Mouse (Mus musculus): ENCODE measurements around the gene Gm28042. TPM values are rescaled to one million over a fixed set of nuclear protein-coding genes. Genes with fewer than 3 reads are reported as not detected.

Gene Gm28042
- polyA plus RNA-seq, 1 experiment from 2014 or later, result 3.1 TPM

DNA sequence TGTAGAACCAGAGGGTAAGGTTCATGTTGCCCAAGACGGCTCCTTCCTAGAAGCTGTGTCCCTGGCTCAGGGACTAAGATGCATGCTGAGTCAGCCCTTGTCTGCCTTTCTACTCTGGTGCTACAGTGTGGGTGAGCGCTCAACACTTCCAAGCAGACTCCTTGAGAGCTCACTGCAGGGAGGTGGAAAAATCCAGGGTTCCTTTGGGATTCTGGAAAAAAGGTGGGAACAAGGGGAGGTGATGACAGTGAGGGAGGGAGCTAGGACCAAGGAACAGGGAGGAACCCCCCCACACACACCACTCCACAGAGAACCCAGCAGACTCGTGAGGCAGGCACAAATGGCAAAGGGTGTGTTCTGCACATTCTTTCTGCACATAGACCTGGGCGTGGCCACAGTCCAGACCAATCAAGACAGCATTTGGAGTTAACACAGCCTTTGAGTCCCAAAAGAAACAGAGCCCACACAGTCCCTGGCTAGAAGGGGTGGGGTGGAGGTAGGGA is 16.9 kb downstream of the Gm28042 start:
- 43% methylated on average over 4 of the region's 4 CpGs for WGBS
- 0 out of 2 replicates have a peak overlapping the region, but pooled peaks have one; percentile 10 for H3K27ac ChIP-seq (ENCODE audit: low read length)
- peaks cover 20% of the 10 kb centered on the region for H3K36me3 ChIP-seq (ENCODE audit: control insufficient read depth, insufficient read depth, low read length)
- no peak overlapping the region for H3K4me3 ChIP-seq (ENCODE audit: low read depth, low read length)
- no peaks in the 10 kb centered on the region for H3K9me3 ChIP-seq (ENCODE audit: control insufficient read depth, low read depth, low read length)
- H3K27me3 ChIP-seq (ENCODE audit: control insufficient read depth, insufficient read depth, low read length), result no peaks in the 10 kb centered on the region
- H3K4me2 ChIP-seq (replicated peaks; ENCODE audit: low read depth, low read length), result no peak overlapping the region
- ATAC-seq (ENCODE audit: insufficient number of reproducible peaks, insufficient read depth, low FRiP score, low read depth), result peak; percentile 73
- H3K9ac ChIP-seq (replicated peaks; ENCODE audit: low read depth, low read length), result no peak overlapping the region
- peaks cover 12% of the 10 kb centered on the region; the same call in 1 of the 2 replicates for H3K4me1 ChIP-seq (ENCODE audit: control insufficient read depth, insufficient read depth, low read length)

DNA sequence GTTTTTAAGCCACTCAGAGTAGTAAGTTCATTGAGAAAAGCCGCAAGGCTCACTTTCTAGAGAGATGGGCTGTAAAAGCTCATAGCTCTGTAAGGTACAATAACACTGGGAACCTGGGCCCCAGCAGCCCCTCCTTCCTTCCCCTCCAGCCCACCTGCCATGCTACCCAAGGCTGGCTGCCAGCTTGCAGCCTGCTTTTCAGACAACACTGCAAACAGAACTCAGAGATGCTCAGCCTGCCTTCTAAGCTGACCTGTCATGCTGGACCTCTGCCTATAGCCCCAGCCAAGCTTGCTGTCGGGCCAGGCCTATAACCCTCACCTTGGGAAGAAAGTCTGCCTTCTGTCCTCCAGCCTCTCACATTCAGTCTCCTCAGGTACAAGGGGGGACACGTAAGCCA is 17.4 kb downstream of the Gm28042 start:
- Histone ChIP-seq H3K9ac (replicated peaks; ENCODE audit: low read depth, low read length) (no peak overlapping the region), H3K9me3 (ENCODE audit: control insufficient read depth, low read depth, low read length) (no peaks in the 10 kb centered on the region), H3K4me2 (replicated peaks; ENCODE audit: low read depth, low read length) (no peak overlapping the region), H3K4me1 (ENCODE audit: control insufficient read depth, insufficient read depth, low read length) (peaks cover 12% of the 10 kb centered on the region; the same call in 1 of the 2 replicates), H3K27ac (ENCODE audit: low read length) (peak overlapping the region; percentile 39; the same call in 1 of the 2 replicates), H3K4me3 (ENCODE audit: low read depth, low read length) (no peak overlapping the region), H3K36me3 (ENCODE audit: control insufficient read depth, insufficient read depth, low read length) (peaks cover 17% of the 10 kb centered on the region), H3K27me3 (ENCODE audit: control insufficient read depth, insufficient read depth, low read length) (no peaks in the 10 kb centered on the region)
- 69% methylated on average over 3 of the region's 3 CpGs for WGBS
- ATAC-seq (ENCODE audit: insufficient number of reproducible peaks, insufficient read depth, low FRiP score, low read depth), result no peak

DNA sequence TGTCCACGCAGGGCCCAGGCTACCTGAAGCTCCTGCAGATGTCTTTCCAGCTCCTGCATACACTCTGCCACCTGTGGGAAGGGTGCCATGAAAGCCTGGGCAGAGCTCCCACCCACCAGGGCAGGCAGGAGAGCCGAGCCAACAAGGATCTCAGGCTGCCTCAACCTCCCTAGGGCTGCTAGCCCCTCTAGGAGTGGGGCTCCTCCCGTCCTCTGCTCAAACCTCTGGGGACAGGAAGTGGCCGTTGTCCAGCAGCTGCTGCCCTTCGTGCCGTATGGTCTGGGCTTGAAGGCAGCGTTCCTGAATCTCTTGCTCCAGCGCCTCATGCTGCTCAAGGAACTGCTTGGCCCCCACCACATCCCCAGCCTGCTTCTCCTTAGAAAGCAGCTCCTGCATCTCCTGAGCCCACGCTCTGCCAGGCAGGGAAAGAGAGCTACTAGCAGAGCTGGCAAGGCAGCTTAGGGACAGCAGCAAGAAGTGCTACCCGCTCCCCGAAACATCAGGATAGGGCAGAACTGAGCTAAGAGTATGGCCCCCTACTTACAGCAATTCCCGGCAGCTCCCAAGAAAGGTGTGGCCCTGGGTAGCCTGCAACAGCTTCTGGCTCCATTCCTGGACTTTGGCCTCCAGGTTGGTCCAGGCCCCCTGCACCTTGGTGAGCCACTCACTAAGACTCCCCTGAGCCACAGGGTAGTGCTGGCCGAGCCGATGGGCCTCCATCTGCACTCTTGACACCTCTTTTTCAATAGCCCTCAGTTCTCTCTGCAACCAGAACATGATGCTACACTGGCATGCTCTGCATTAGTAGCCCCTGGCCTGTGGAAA is 19.4 kb downstream of the Gm28042 start:
- Histone ChIP-seq H3K27me3 (ENCODE audit: control insufficient read depth, insufficient read depth, low read length) (no peaks in the 10 kb centered on the region), H3K9me3 (ENCODE audit: control insufficient read depth, low read depth, low read length) (no peaks in the 10 kb centered on the region), H3K36me3 (ENCODE audit: control insufficient read depth, insufficient read depth, low read length) (peaks cover 4% of the 10 kb centered on the region; the same call in 1 of the 2 replicates), H3K9ac (replicated peaks; ENCODE audit: low read depth, low read length) (no peak overlapping the region), H3K4me2 (replicated peaks; ENCODE audit: low read depth, low read length) (no peak overlapping the region), H3K27ac (ENCODE audit: low read length) (no peak overlapping the region), H3K4me1 (ENCODE audit: control insufficient read depth, insufficient read depth, low read length) (peaks cover 12% of the 10 kb centered on the region; the same call in 1 of the 2 replicates), H3K4me3 (ENCODE audit: low read depth, low read length) (no peak overlapping the region)
- 66% methylated on average over 14 of the region's 14 CpGs for WGBS
- 0 out of 2 replicates have a peak, but pooled peaks have one; percentile 34 for ATAC-seq (ENCODE audit: insufficient number of reproducible peaks, insufficient read depth, low FRiP score, low read depth)

DNA sequence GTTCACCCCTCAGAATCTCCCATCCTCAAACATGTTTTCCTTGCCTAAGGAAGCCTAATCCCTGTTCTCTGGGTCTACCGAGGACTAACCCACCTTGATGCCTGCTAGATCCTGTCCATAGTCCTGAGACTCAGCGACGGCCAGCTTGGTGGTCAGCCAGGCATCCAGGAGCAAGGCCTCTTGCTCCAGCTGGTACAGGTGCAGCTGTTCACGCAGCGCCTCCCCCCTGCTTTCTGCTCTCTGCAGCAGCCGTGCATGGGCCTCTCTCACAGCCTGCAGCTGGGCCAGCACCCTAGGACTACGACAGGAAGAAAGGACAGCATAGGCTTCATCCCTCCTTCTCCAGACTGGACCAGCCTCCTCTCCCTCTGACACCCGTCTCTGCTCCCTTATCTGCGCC is 20.9 kb downstream of the Gm28042 start:
- 75% methylated on average over 9 of the region's 9 CpGs for WGBS
- no peak for ATAC-seq (ENCODE audit: insufficient number of reproducible peaks, insufficient read depth, low FRiP score, low read depth)
- no peak overlapping the region for H3K4me2 ChIP-seq (replicated peaks; ENCODE audit: low read depth, low read length)

DNA sequence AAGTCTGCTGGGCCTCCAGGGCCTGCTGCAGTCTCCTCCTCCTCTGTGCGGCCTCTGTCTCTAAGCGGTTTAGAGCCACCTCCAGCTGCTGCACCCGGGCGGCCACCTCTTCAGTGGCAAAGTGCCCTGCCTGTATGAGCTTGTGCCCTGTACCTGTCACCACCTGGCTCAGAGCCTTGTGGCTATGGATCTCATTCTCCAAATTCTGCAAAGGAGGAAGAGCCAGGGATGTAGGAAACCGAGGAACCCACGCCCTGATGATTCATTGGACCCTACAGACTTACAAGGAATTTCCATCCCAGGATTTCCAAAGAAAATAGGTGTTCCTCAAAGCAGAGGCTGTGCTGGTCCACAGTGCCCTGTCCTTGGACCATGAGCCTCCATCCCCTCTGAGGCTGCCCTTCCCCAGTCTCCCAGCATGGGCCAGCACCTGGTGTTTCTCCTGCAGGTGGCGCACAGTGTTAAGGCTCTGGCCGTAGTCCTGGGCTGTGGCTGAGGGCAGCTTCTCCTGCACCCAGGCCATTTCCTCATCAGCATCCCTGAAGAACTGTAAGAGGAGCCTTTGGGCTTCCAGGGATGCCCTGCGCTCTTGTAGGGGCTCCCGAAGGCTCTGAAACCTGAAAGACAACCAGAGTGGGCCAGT is 22.5 kb downstream of the Gm28042 start:
- Histone ChIP-seq H3K4me1 (ENCODE audit: control insufficient read depth, insufficient read depth, low read length) (peaks cover 9% of the 10 kb centered on the region; the same call in 1 of the 2 replicates), H3K36me3 (ENCODE audit: control insufficient read depth, insufficient read depth, low read length) (no peaks in the 10 kb centered on the region), H3K27me3 (ENCODE audit: control insufficient read depth, insufficient read depth, low read length) (no peaks in the 10 kb centered on the region), H3K4me2 (replicated peaks; ENCODE audit: low read depth, low read length) (no peak overlapping the region), H3K9ac (replicated peaks; ENCODE audit: low read depth, low read length) (no peak overlapping the region), H3K4me3 (ENCODE audit: low read depth, low read length) (no peak overlapping the region), H3K9me3 (ENCODE audit: control insufficient read depth, low read depth, low read length) (no peaks in the 10 kb centered on the region), H3K27ac (ENCODE audit: low read length) (no peak overlapping the region)
- ATAC-seq (ENCODE audit: insufficient number of reproducible peaks, insufficient read depth, low FRiP score, low read depth), result no peak
- 65% methylated on average over 10 of the region's 10 CpGs for WGBS

More for the DNA sequence above, 20.9 kb downstream of the Gm28042 start:
- Histone ChIP-seq H3K4me3 (ENCODE audit: low read depth, low read length) (no peak overlapping the region), H3K4me1 (ENCODE audit: control insufficient read depth, insufficient read depth, low read length) (peaks cover 12% of the 10 kb centered on the region; the same call in 1 of the 2 replicates), H3K9me3 (ENCODE audit: control insufficient read depth, low read depth, low read length) (no peaks in the 10 kb centered on the region), H3K27me3 (ENCODE audit: control insufficient read depth, insufficient read depth, low read length) (no peaks in the 10 kb centered on the region), H3K9ac (replicated peaks; ENCODE audit: low read depth, low read length) (no peak overlapping the region), H3K36me3 (ENCODE audit: control insufficient read depth, insufficient read depth, low read length) (no peaks in the 10 kb centered on the region), H3K27ac (ENCODE audit: low read length) (no peak overlapping the region)

DNA sequence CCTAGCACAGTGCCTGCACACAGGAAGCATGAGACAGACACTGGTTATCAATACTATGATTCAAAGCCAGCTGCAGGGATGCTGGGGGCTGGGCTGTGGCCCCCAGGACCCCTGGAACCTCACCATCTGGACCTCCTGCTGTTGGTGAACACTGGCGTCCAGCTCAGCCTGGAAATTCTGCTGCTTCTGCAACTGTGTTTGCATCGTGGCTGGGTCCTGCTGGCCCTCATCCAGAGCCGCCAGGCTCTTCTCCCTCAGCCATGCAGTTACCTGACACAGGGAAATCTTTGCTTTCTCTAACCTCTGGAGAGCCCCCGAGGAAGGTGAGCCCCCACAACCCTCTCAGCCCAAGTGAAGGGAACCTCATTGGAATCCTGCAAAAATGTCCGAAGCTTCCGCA is 24.1 kb downstream of the Gm28042 start:
- Histone ChIP-seq H3K4me3 (ENCODE audit: low read depth, low read length) (no peak overlapping the region), H3K36me3 (ENCODE audit: control insufficient read depth, insufficient read depth, low read length) (no peaks in the 10 kb centered on the region), H3K4me1 (ENCODE audit: control insufficient read depth, insufficient read depth, low read length) (peaks cover 5% of the 10 kb centered on the region; the same call in 1 of the 2 replicates), H3K9ac (replicated peaks; ENCODE audit: low read depth, low read length) (no peak overlapping the region), H3K27me3 (ENCODE audit: control insufficient read depth, insufficient read depth, low read length) (no peaks in the 10 kb centered on the region), H3K4me2 (replicated peaks; ENCODE audit: low read depth, low read length) (no peak overlapping the region), H3K27ac (ENCODE audit: low read length) (no peak overlapping the region), H3K9me3 (ENCODE audit: control insufficient read depth, low read depth, low read length) (no peaks in the 10 kb centered on the region)
- WGBS, result 58% methylated on average over 6 of the region's 6 CpGs
- ATAC-seq (ENCODE audit: insufficient number of reproducible peaks, insufficient read depth, low FRiP score, low read depth), result no peak

DNA sequence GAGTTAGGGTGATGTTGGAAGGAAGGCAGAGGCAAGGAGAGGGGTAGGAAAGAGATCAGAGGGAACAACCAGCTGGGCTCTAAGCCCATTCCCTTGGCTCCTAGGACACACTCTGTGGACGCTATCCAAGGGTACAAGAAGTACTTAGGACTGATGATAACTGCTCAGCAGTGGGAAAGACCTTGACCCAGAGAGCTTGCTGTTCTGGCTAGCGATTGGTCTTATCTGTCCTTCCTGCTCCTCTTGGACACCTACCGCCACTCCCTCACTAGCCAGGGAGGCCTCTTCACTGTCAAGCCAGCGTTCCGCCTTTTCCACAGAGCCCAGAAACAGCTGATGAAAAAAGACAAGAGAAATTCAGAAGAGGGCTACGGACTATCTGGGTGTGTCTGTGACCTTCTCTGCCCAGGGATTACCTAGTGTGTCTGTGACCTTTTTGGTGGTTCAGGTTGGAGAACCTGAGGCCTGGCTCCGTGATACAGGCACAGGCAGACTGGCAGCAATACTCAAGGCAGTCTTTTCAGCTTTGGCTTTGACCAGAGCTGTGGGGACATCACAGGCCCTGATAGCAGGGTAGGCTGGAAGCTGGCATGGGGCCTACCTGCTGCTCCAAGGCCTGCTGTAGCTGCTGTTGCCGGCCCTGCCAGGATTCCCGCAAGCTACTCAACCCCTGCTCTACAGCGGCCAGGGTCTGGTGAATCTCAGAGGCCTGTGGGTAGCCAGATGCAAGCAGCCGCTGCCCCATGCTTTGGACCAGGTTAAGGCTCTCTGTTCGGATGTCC is 27.7 kb downstream of the Gm28042 start:
- Histone ChIP-seq H3K4me1 (ENCODE audit: control insufficient read depth, insufficient read depth, low read length) (no peaks in the 10 kb centered on the region), H3K9me3 (ENCODE audit: control insufficient read depth, low read depth, low read length) (no peaks in the 10 kb centered on the region), H3K27me3 (ENCODE audit: control insufficient read depth, insufficient read depth, low read length) (no peaks in the 10 kb centered on the region), H3K9ac (replicated peaks; ENCODE audit: low read depth, low read length) (no peak overlapping the region), H3K4me3 (ENCODE audit: low read depth, low read length) (no peak overlapping the region), H3K36me3 (ENCODE audit: control insufficient read depth, insufficient read depth, low read length) (no peaks in the 10 kb centered on the region), H3K27ac (ENCODE audit: low read length) (no peak overlapping the region), H3K4me2 (replicated peaks; ENCODE audit: low read depth, low read length) (no peak overlapping the region)
- no peak for ATAC-seq (ENCODE audit: insufficient number of reproducible peaks, insufficient read depth, low FRiP score, low read depth)
- 87% methylated on average over 12 of the region's 12 CpGs for WGBS

DNA sequence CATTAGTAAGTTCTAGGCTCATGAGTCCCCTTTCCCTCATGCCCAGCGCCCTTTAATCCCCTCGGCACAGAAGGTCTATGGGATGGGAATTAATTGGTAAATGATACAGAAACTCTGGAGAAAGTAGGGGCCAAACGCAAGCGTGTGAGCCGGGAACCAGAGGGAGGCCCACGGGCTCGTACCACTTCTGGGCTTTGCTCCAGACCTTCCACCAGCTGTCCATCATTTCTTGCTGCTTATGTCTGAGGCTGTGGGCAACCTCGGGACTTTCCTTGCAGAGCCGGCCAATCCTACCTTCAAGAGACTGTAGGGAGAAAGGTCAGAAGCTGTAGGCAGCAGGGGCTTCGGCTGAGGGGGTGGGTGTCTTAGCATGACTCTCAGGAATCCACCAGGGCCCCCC is 28.6 kb downstream of the Gm28042 start:
- Histone ChIP-seq H3K9me3 (ENCODE audit: control insufficient read depth, low read depth, low read length) (no peaks in the 10 kb centered on the region), H3K27ac (ENCODE audit: low read length) (no peak overlapping the region), H3K9ac (replicated peaks; ENCODE audit: low read depth, low read length) (no peak overlapping the region), H3K36me3 (ENCODE audit: control insufficient read depth, insufficient read depth, low read length) (no peaks in the 10 kb centered on the region), H3K4me3 (ENCODE audit: low read depth, low read length) (no peak overlapping the region), H3K4me1 (ENCODE audit: control insufficient read depth, insufficient read depth, low read length) (no peaks in the 10 kb centered on the region), H3K27me3 (ENCODE audit: control insufficient read depth, insufficient read depth, low read length) (no peaks in the 10 kb centered on the region), H3K4me2 (replicated peaks; ENCODE audit: low read depth, low read length) (no peak overlapping the region)
- no peak for ATAC-seq (ENCODE audit: insufficient number of reproducible peaks, insufficient read depth, low FRiP score, low read depth)
- WGBS, result 80% methylated on average over 10 of the region's 10 CpGs

Data from stomach, embryonic 14.5 days (tissue).